Mouse (Mus musculus) left cerebral cortex, postnatal 4 days (tissue): ENCODE data around the gene Tcf19. TPM values are rescaled to one million over a fixed set of nuclear protein-coding genes. Genes with fewer than 3 reads are reported as not detected.
A peak's percentile ranks its signal among the peaks of the same experiment; 100 is the strongest.

Experiments
- DNase-seq: peaks from one replicate; pipeline ENCODE4 v3.0.0-alpha.2; 2022
- intact Hi-C: fragments of 180-260 bp; cut with DNase I; formaldehyde crosslinking; loops from one replicate; pipeline ENCODE4 v1.15.1; 2025
- total RNA-seq, 2 experiments: library from RNA; stranded (reverse); gene quantifications; 2 replicates each; pipeline ENCODE4 v1.2.3; 2021

The Tcf19 gene
- 1 to 10 TPM; 7.2 to 9.3 TPM for total RNA-seq

- intact Hi-C loops, result no loop called here
These were observed at the start of gene Tcf19, which contains the start of gene Cchcr1 for GRCm38 (mm10) chr17:35516652-35517500. Gene Tcf19 (minus strand): TSS chr17:35516824. Gene Cchcr1 (plus strand): TSS chr17:35517100.

GRCm38 (mm10) chr17:35558216-35558615, 41.6 kb upstream of the Tcf19 start:
- intact Hi-C loops, result no loop called here

More at GRCm38 (mm10) chr17:35516652-35517500, at the start of gene Tcf19, which contains the start of gene Cchcr1:
- DNase-seq, result peak; percentile 98

GRCm38 (mm10) chr17:35557351-35557750, 40.7 kb upstream of the Tcf19 start:
- DNase-seq, result no peak
- intact Hi-C loops, result no loop called here

More at GRCm38 (mm10) chr17:35558216-35558615, 41.6 kb upstream of the Tcf19 start:
- no peak for DNase-seq

- intact Hi-C loops, result no loop called here
- peak; percentile 61 for DNase-seq
These were observed 40.2 kb upstream of the Tcf19 start for GRCm38 (mm10) chr17:35556812-35557211.

GRCm38 (mm10) chr17:35556186-35556765, 39.7 kb upstream of the Tcf19 start:
- DNase-seq, result no peak
- intact Hi-C loops, result no loop called here

- DNase-seq, result no peak
- intact Hi-C loops, result no loop called here
These were observed 38.3 kb upstream of the Tcf19 start for GRCm38 (mm10) chr17:35554761-35555397.

- DNase-seq, result no peak
- intact Hi-C loops, result no loop called here
These were observed 37.7 kb upstream of the Tcf19 start for GRCm38 (mm10) chr17:35554321-35554720.

GRCm38 (mm10) chr17:35551881-35552414, 35.3 kb upstream of the Tcf19 start, which contains the start of gene Cdsn:
Gene Cdsn (plus strand): TSS chr17:35552128.
- no peak for DNase-seq
- intact Hi-C loops, result no loop called here

GRCm38 (mm10) chr17:35550871-35551270, 34.2 kb upstream of the Tcf19 start:
- intact Hi-C loops, result no loop called here
- DNase-seq, result no peak

- no peak for DNase-seq
- intact Hi-C loops, result no loop called here
These were observed 33.5 kb upstream of the Tcf19 start for GRCm38 (mm10) chr17:35550143-35550494.

GRCm38 (mm10) chr17:35549437-35550142, 33.0 kb upstream of the Tcf19 start:
- peak; percentile 57 for DNase-seq
- intact Hi-C loops, result no loop called here

- DNase-seq, result no peak
- intact Hi-C loops, result no loop called here
These were observed 32.0 kb upstream of the Tcf19 start for GRCm38 (mm10) chr17:35548636-35549035.

GRCm38 (mm10) chr17:35547465-35547864, 30.8 kb upstream of the Tcf19 start:
- intact Hi-C loops, result no loop called here
- no peak for DNase-seq

GRCm38 (mm10) chr17:35544680-35545079, 28.1 kb upstream of the Tcf19 start:
- peak; percentile 58 for DNase-seq
- intact Hi-C loops, result no loop called here

GRCm38 (mm10) chr17:35544001-35544400, 27.4 kb upstream of the Tcf19 start:
- intact Hi-C loops, result no loop called here
- DNase-seq, result no peak

- intact Hi-C loops, result no loop called here
- DNase-seq, result no peak
These were observed 26.8 kb upstream of the Tcf19 start for GRCm38 (mm10) chr17:35543412-35543861.

GRCm38 (mm10) chr17:35542761-35543411, 26.3 kb upstream of the Tcf19 start:
- intact Hi-C loops, result no loop called here

GRCm38 (mm10) chr17:35539540-35539939, 22.9 kb upstream of the Tcf19 start:
- intact Hi-C loops, result no loop called here
- DNase-seq, result no peak

More at GRCm38 (mm10) chr17:35542761-35543411, 26.3 kb upstream of the Tcf19 start:
- no peak for DNase-seq

- intact Hi-C loops, result no loop called here
- DNase-seq, result no peak
These were observed 21.9 kb upstream of the Tcf19 start for GRCm38 (mm10) chr17:35538476-35538875.

GRCm38 (mm10) chr17:35537421-35537820, 20.8 kb upstream of the Tcf19 start:
- no peak for DNase-seq
- intact Hi-C loops, result no loop called here
